Mouse (Mus musculus) lung, adult 2 months (tissue): ENCODE measurements around the gene B3gat1.

Experiments
- CTCF ChIP-seq: fragments of 200-500 bp; IDR thresholded peaks from 2 replicates; pipeline ENCODE4 v1.5.1; 2011; ENCODE audit warnings: mild to moderate bottlenecking, low read length, control low read depth; ENCODE audit not compliant: insufficient read depth
- POLR2A ChIP-seq: fragments of 200-500 bp; IDR thresholded peaks from 2 replicates; pipeline ENCODE4 v1.6.1; 2011; ENCODE audit warnings: low read depth, mild to moderate bottlenecking, control low read depth, low read length, borderline replicate concordance; ENCODE audit errors: extremely low read depth

DNA sequence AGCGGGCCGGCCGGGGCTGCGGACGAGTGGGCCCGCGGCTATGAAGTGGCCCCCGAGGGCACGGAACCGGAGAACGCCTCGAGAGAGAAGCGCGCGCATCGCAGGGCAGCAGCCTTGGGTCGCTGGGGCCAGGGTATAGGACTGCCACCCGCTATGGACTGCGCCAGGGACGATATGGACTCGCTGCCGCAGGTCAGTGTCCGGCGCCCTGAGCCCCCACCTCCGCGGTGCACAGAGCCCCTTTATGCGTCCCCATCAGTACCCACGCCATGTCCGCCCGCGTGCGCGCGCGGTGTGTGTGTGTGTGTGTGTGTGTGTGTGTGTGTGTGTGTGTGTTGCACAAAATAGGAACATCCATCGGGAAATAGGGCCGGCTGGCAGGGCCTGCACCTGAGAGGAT is 458 bp downstream of the B3gat1 start:
- TF ChIP-seq CTCF (no peak), POLR2A (no peak)
